Mouse (Mus musculus) limb, embryonic 13.5 days (tissue): ENCODE measurements at regions not wholly inside any gene's neighbourhood (a gene's known extent, or its start where the extent isn't known, plus 50 kb on each side); places are given as distances from the start of the nearest gene placed in this dataset.

Experiments
- ATAC-seq: fragments of 200-750 bp; cut with Nextera tagmentation; 2 replicates; pipeline ENCODE4 v1.8.0; 2017; ENCODE audit warnings: low read depth, moderate number of reproducible peaks, moderate TSS enrichment; ENCODE audit not compliant: low FRiP score
- H3K27ac ChIP-seq: fragments of 300-500 bp; sonication (generic); 2 replicates; pipeline ENCODE4 v1.5.1; 2015; ENCODE audit warnings: inconsistent platforms, mild to moderate bottlenecking, moderate library complexity
- H3K27me3 ChIP-seq: fragments of 300-500 bp; sonication (generic); 2 replicates; pipeline ENCODE4 v1.6.1; 2015; ENCODE audit warnings: mild to moderate bottlenecking, inconsistent platforms
- H3K36me3 ChIP-seq: fragments of 300-500 bp; sonication (generic); 2 replicates; pipeline ENCODE4 v1.6.1; 2015; ENCODE audit warnings: inconsistent platforms, mild to moderate bottlenecking, moderate library complexity
- H3K4me1 ChIP-seq: fragments of 300-500 bp; sonication (generic); 2 replicates; pipeline ENCODE4 v1.6.1; 2015; ENCODE audit warnings: inconsistent platforms
- H3K4me2 ChIP-seq: fragments of 300-500 bp; sonication (generic); replicated peaks from 2 replicates; pipeline ENCODE4 v1.6.1; 2015; ENCODE audit warnings: inconsistent platforms, mild to moderate bottlenecking, moderate library complexity
- H3K4me3 ChIP-seq: fragments of 300-500 bp; sonication (generic); 2 replicates; pipeline ENCODE4 v1.5.1; 2015; ENCODE audit warnings: moderate library complexity, mild to moderate bottlenecking, inconsistent platforms
- H3K9ac ChIP-seq: fragments of 300-500 bp; sonication (generic); 2 replicates; pipeline ENCODE4 v1.6.1; 2015; ENCODE audit warnings: mild to moderate bottlenecking, inconsistent platforms
- H3K9me3 ChIP-seq: fragments of 300-500 bp; sonication (generic); 2 replicates; pipeline ENCODE4 v1.6.1; 2016; ENCODE audit warnings: inconsistent platforms
- WGBS: fragments of 180-500 bp; shearing (Covaris S2); methylation state at CpG from one replicate; pipeline ENCODE4 v1.1.7; 2015; 5-methylcytosine and 5-hydroxymethylcytosine counted together

DNA sequence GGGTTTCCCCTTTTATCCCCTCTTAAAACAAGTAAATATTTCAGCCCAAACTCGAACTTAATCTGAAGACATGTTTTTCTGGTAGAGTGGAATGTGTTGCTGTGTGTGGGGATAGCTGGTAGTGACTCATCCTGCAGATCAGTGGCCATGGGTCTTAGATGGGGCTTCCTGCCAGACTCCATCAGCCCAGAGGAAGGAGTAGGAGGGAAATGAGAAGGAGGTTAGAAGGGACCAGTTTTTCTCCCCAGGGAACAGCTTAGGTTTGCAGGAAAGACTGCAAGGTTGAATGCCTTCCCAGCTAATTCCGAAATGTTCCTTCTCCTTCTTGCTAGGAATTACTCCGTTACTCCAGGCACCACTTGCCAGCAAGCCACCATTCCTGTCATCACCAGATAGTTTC is 68.8 kb upstream of the Nepro start:
- H3K36me3 ChIP-seq = peaks cover 3% of the 10 kb centered on the region; the same call in 1 of the 2 replicates
- H3K9ac ChIP-seq = no peak overlapping the region
- no peaks in the 10 kb centered on the region for H3K4me1 ChIP-seq
- no peak overlapping the region for H3K4me3 ChIP-seq
- ATAC-seq = no peak
- WGBS = 65% methylated on average over 3 of the region's 3 CpGs
- peaks cover 6% of the 10 kb centered on the region; the same call in 1 of the 2 replicates for H3K9me3 ChIP-seq
- no peak overlapping the region for H3K27ac ChIP-seq
- no peaks in the 10 kb centered on the region for H3K27me3 ChIP-seq
- H3K4me2 ChIP-seq = no peak overlapping the region

DNA sequence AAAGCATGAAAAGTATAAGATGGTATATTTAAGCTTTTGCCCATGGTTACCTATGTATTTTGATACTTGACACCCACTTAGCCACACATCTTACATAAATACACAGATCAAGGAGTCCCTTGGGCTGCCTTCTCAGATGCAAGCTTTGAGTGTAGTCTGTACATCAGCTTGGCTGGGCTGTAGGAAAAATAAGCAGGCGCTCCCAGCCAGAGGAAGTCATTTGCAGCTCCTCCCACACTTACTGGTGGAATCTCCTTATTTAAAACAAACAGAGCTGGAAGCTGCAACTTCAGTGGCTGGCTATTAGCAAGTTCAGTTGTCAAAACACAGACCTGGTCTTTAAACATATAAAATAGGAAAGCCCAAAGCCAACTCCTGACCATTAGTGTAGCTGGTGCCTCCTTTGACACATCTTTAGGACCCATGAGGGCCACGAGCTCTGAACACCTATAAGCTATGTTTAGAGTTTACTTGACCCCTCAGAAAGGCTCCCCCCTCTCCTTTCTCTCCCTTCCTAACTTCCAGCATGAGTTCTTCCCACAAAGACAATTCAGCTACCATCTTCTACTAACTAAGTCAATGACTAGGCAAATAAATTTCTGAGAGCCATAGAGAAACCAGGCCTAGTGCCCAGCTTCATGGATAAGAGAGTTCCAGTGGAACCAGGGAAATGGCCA is 75.4 kb upstream of the Nepro start:
- Histone ChIP-seq H3K4me2 (no peak overlapping the region), H3K27ac (peak overlapping the region; percentile 8; the same call in 1 of the 2 replicates), H3K27me3 (no peaks in the 10 kb centered on the region), H3K36me3 (no peaks in the 10 kb centered on the region), H3K4me1 (peaks cover 15% of the 10 kb centered on the region), H3K9ac (no peak overlapping the region), H3K9me3 (no peaks in the 10 kb centered on the region), H3K4me3 (no peak overlapping the region)
- 0 out of 2 replicates have a peak, but pooled peaks have one; percentile 40 for ATAC-seq
- WGBS = 30% methylated on average over 2 of the region's 2 CpGs

DNA sequence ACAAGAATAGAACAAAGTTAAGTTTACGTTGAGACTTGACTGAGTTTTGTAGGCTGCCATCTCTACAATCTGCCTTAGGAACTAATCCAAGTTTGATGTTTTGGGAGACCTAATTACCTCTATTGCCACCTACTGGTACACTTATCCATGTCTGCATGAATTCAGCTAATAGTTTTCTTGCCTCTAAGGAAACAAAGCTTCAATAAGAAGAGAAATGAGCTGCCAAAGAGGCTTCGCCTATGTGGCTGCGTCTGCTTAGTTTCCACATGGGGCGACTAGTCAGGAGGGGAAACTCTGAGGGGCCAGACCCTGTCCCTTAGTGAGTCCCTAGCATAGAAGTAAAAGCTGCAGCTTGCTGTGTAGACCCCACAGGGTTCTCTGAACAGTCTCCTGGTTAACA is 80.1 kb upstream of the Nepro start:
- 10% methylated on average over 4 of the region's 4 CpGs for WGBS

DNA sequence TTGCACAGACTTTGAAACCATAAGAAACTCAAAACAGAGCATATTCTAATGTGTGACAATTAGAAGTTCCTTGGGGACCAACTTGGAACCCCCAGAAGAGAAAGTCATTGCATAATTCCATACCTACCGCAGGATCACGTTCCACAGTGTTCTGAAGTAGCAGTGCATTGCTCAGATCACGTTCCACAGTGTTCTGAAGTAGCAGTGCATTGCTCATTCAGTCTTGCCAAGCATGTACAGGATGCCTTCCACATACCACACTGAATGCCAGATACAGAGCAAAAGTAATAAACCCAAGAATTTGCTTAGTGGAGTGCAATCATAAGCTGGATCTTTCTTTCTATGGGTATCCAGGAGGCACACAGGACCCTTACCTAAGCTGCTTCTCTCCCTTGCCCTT is 78.4 kb upstream of the Boc start:
- 0 out of 2 replicates have a peak overlapping the region, but pooled peaks have one; percentile 44 for H3K27ac ChIP-seq
- no peak overlapping the region for H3K9ac ChIP-seq
- no peaks in the 10 kb centered on the region for H3K27me3 ChIP-seq
- H3K36me3 ChIP-seq = no peaks in the 10 kb centered on the region
- peaks cover 40% of the 10 kb centered on the region for H3K4me1 ChIP-seq
- no peak overlapping the region for H3K4me2 ChIP-seq
- ATAC-seq = no peak
- WGBS = 59% methylated on average over 3 of the region's 3 CpGs
- no peak overlapping the region for H3K4me3 ChIP-seq
- H3K9me3 ChIP-seq = no peaks in the 10 kb centered on the region

More for the DNA sequence above, 80.1 kb upstream of the Nepro start:
- H3K36me3 ChIP-seq = no peaks in the 10 kb centered on the region
- no peaks in the 10 kb centered on the region for H3K9me3 ChIP-seq
- H3K27me3 ChIP-seq = no peaks in the 10 kb centered on the region
- H3K27ac ChIP-seq = peak overlapping the region; percentile 64; the same call in 1 of the 2 replicates
- H3K4me2 ChIP-seq = no peak overlapping the region
- no peak overlapping the region for H3K9ac ChIP-seq
- no peak overlapping the region for H3K4me3 ChIP-seq
- no peak for ATAC-seq
- peaks cover 22% of the 10 kb centered on the region for H3K4me1 ChIP-seq

DNA sequence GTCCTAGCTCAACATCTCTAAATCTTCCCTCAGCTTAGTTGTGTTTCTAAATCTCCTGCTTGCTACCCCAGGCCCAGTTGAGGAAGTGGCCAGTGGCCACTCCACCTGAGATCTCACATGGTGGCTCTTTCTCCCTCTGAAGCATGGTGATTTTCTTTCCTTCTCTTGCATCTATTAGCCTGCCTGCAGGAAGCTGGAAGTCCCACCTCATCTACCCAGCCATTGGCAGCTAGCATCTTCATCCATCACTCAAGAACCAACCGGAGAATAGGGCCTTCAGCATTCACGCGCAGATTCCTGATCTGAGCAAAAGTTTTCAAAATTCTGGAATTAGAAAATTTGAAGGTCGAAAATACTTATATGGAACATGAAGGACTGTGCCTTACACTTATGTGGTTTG is 75.8 kb upstream of the Boc start:
- peak overlapping the region; percentile 59; the same call in 1 of the 2 replicates for H3K27ac ChIP-seq

DNA sequence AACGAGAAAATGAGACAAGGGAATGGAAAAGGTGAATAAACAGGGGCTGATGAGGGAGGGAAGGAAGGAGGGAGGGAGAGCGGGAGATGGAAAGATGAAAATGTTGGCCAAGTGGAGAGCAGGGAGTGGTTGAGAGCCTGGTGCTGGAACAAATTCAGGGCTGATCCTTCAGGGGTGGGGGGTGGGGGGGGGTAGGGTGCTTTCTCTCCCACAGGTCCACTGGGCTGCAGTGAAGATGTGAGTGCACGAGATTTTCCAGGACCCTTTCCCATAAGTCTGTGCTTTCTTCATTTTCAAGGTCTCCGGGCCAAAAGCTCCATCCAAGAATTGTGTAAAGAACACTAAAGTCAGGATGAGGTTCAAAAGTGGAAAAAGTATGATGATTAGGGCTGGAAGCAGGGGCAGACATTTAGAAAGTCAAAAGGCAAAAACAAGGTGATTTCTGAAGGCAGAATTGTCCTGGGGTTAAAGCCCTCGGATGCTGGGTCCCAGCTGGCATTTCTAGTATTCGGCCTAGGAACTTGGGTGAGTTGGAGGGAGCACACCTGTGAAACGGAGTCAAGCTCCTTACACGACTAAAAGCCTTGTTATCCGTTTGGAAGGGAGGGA is 74.5 kb upstream of the Boc start:
- no peaks in the 10 kb centered on the region for H3K9me3 ChIP-seq
- H3K27ac ChIP-seq = peak overlapping the region; percentile 97
- no peaks in the 10 kb centered on the region for H3K27me3 ChIP-seq
- peaks cover 65% of the 10 kb centered on the region for H3K4me1 ChIP-seq
- H3K4me2 ChIP-seq = peak overlapping the region; percentile 36
- no peaks in the 10 kb centered on the region for H3K36me3 ChIP-seq
- no peak for ATAC-seq
- H3K4me3 ChIP-seq = no peak overlapping the region
- WGBS = 14% methylated on average over 9 of the region's 9 CpGs
- no peak overlapping the region for H3K9ac ChIP-seq

More for the DNA sequence above, 75.8 kb upstream of the Boc start:
- WGBS = 96% methylated on average over 4 of the region's 4 CpGs
- H3K36me3 ChIP-seq = no peaks in the 10 kb centered on the region
- H3K27me3 ChIP-seq = no peaks in the 10 kb centered on the region
- no peak overlapping the region for H3K4me2 ChIP-seq
- H3K4me1 ChIP-seq = peaks cover 61% of the 10 kb centered on the region
- H3K4me3 ChIP-seq = no peak overlapping the region
- no peak overlapping the region for H3K9ac ChIP-seq
- H3K9me3 ChIP-seq = no peaks in the 10 kb centered on the region
- ATAC-seq = no peak

DNA sequence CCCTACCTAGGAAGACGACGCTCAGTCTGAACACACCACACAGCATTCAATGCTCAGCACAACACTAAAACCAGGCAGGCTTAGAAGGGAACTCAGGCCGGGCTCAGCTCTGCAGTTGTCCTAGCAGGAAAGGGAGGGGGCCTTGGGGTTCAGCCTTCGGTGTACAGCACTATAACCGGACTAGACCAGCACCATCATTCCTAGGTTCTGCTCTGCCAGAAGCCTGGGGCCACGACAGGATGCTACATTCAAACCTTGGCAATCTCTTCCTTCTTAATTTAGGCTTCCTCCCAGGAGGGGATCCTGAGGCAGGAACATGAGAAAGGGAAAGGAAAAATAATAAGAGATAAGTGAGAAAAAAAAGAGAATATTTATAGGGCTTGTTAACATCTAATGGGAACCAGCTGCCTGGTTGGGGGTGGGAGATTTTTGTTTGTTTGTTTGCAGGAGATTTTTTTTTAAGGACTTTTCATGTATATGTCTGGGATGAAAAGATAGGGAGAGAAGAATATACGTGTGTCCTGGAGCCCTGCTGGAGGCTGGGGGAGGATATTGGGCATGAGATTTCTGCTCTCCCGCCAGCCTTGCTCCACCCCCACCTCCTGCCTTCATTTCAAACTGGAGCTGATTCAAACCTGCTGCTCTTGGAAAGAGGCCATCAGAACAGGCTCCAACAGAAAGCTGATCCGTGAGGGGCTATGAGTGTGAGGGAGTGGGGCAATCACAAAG is 73.8 kb upstream of the Boc start:
- no peaks in the 10 kb centered on the region for H3K27me3 ChIP-seq

DNA sequence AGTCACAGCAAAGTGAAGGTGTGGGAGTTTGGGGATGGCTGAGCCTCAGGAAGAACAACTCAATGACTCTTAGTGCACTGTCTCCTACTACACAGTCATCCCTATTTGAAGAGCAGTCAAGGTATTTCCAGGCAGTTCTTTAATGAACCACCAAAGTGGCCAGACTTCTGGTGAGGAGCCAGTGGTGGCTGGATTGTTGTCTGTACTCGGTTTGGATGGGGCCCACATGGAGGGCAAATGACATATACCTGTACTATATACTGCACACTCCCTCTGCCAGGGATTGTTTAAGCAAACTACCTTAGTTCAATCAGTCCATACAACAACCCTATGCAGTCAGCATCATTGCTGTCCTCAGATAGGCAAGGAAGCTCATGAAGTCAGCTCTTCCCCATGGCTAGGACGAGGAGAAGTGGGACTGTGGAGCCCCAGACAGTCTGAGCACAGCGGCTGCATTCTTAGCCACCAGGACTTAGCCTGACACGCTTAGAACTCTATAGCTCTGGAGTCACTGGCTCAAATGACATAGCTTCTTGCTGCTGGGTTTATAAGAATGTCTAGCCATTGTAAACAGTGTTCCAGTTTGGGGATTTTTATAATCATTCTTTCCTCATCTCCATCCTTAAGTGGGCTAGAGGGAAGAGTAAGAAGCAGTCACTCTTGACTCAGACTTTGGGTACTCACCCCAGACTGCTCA is 72.8 kb upstream of the Boc start:
- Histone ChIP-seq H3K4me3 (no peak overlapping the region), H3K36me3 (no peaks in the 10 kb centered on the region), H3K9ac (no peak overlapping the region), H3K27me3 (no peaks in the 10 kb centered on the region), H3K4me2 (peak overlapping the region; percentile 3; the same call in 1 of the 2 replicates), H3K27ac (peak overlapping the region; percentile 97), H3K9me3 (no peaks in the 10 kb centered on the region), H3K4me1 (peaks cover 60% of the 10 kb centered on the region)
- WGBS = 26% methylated on average over 4 of the region's 4 CpGs
- ATAC-seq = no peak

More for the DNA sequence above, 73.8 kb upstream of the Boc start:
- Histone ChIP-seq H3K27ac (peak overlapping the region; percentile 97), H3K36me3 (no peaks in the 10 kb centered on the region), H3K4me1 (peaks cover 65% of the 10 kb centered on the region), H3K9ac (no peak overlapping the region), H3K9me3 (no peaks in the 10 kb centered on the region), H3K4me3 (no peak overlapping the region), H3K4me2 (peak overlapping the region; percentile 36)
- ATAC-seq = peak; percentile 90
- 8% methylated on average over 9 of the region's 9 CpGs for WGBS

DNA sequence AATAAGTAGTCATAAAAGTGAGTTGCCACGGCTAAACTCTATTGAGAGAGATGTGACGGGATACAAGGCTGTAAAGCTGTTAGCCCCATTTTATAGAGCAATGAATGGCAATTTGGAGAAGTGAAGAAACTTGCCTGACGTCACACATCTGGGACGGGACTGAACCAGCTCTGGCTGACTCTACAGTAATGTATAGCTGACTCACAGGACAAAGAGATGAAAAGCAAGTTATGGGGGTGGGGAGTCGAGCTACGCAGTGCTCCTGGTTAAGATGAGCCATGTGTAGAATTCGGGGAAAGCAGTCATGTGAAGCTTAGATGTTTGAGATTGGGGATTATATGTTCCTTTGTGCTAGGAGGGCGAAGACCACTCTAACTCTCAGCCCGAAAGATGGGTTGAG is 72.2 kb upstream of the Boc start:
- ATAC-seq = peak; percentile 41
- Histone ChIP-seq H3K27me3 (no peaks in the 10 kb centered on the region), H3K4me3 (no peak overlapping the region), H3K9ac (no peak overlapping the region), H3K27ac (peak overlapping the region; percentile 97), H3K9me3 (no peaks in the 10 kb centered on the region), H3K36me3 (no peaks in the 10 kb centered on the region), H3K4me2 (0 out of 2 replicates have a peak overlapping the region, but pooled peaks have one; percentile 3), H3K4me1 (peaks cover 65% of the 10 kb centered on the region)
- 30% methylated on average over 9 of the region's 9 CpGs for WGBS

DNA sequence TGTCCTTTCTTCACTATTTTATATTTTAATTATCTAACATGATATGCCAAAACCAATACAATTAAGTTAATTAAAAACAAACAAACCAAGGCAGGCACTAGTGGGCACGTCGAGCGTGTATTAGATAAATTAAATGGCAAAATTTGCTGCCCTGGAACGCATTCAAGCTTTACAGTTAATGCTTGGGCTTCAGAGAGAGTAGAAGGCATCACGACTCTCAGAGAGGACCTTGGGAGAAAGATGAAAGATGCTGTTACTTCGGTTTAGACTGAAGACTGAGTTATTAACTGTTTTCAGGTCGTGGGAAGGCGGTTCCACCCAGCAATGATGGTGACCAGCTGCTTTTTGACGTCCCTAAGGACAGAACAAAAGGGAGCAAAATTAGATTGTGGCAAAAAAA is 71.7 kb upstream of the Boc start:
- Histone ChIP-seq H3K27ac (peak overlapping the region; percentile 97; the same call in 1 of the 2 replicates), H3K9ac (no peak overlapping the region), H3K9me3 (no peaks in the 10 kb centered on the region), H3K4me2 (0 out of 2 replicates have a peak overlapping the region, but pooled peaks have one; percentile 3), H3K4me1 (peaks cover 69% of the 10 kb centered on the region), H3K27me3 (no peaks in the 10 kb centered on the region), H3K36me3 (no peaks in the 10 kb centered on the region), H3K4me3 (no peak overlapping the region)
- ATAC-seq = no peak
- WGBS = 16% methylated on average over 9 of the region's 9 CpGs

DNA sequence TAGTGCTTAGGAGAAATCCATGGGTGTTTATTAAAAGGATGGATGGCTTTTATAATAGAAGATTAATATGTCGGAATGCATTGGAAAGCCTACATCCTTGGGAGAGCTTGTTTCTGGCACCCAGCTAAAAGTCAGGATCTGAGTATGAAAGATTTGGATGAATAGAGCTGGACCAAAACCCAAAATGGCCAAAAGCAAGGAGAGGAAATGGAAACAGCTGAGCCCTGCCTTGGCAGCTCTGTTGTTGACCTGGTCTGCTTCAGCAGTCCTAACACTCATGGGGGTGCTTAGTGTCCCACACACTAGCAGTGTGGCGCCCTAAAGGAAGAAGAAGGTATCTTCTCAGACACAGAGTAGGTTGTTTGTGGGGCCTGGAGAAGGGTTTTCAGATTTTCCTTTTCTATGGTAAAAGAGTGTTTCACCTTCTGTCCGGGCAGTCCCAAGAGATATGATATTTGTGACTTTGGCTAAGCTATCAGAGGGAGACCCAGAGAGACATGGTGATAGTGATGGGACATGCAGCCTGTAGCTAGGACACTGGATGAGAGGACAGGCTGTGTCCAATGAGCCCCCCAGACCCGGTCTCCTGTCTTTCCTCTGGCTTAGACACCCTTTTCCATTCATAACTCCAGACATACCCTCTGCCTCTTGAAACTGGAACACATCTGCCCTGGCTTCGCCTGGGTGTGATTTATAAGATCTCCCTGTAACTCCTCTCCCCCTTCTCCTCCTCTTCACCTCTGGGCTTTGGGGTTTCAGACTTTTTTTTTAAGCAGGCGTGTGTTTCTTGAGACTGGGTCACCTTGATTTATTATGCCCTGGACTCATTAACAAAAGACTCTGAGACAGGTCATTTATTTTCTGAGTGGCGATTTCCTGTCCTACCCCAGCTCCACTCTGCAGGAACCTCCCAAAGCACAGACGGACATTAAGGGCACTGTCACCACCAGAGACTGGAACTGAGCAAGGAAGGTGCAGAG is 70.9 kb upstream of the Boc start:
- H3K27me3 ChIP-seq = no peaks in the 10 kb centered on the region
- H3K4me2 ChIP-seq = no peak overlapping the region
- H3K27ac ChIP-seq = peak overlapping the region; percentile 63
- H3K36me3 ChIP-seq = no peaks in the 10 kb centered on the region
- H3K4me3 ChIP-seq = no peak overlapping the region
- 44% methylated on average over 8 of the region's 8 CpGs for WGBS
- no peak overlapping the region for H3K9ac ChIP-seq
- H3K4me1 ChIP-seq = peaks cover 73% of the 10 kb centered on the region
- no peak for ATAC-seq
- no peaks in the 10 kb centered on the region for H3K9me3 ChIP-seq
